Mouse (Mus musculus): Measurements from ENCODE around the gene Tnpo1.
"Not testable (repeated sequence)": the region's sequence is repeated elsewhere in the genome, so short reads cannot be mapped to it uniquely, and the experiment has no call there.

Tnpo1 gene

DNA sequence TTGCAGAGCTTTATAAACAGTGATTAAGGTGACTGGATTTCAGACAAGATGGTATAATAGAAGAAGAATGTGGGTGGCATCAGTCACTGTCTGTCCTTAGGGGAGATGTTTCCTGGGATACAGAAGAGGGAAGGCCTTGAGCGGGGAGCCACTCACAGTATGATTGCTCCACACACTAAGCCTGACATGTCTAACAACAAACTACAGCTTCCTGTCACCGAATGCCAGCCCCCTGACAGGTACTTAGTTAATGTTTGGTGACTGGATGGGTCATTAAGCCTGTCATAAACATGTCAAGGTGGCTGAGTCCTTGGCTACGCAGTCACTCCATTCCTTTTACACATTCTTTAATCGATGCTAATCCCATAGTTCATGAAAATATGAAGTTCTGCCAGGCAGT is 108.0 kb downstream of the Tnpo1 start:
- DNase-seq (ENCODE audit: low spot score in 2 of 2) = no peak

DNA sequence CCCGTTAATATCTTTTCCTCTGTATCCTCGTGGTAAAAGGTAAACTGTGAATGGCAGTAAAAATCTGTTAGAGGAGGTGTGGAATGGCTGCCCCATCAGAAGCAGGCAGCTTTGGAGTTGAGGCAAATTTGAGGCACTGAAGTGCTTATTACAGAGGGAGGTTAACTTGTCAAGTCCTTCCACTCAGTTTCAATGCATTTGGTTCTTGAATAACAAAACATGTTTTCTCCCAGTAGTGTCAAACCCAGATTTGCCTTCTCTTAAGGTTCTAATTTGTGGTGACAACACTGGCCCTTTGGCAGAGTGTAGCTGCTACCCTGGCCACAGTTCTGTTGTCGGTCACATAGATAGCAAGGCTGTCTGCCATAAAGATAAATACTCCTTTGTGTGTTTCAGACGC is 108.4 kb downstream of the Tnpo1 start:
- no peak for DNase-seq (ENCODE audit: low spot score in 2 of 2)

DNA sequence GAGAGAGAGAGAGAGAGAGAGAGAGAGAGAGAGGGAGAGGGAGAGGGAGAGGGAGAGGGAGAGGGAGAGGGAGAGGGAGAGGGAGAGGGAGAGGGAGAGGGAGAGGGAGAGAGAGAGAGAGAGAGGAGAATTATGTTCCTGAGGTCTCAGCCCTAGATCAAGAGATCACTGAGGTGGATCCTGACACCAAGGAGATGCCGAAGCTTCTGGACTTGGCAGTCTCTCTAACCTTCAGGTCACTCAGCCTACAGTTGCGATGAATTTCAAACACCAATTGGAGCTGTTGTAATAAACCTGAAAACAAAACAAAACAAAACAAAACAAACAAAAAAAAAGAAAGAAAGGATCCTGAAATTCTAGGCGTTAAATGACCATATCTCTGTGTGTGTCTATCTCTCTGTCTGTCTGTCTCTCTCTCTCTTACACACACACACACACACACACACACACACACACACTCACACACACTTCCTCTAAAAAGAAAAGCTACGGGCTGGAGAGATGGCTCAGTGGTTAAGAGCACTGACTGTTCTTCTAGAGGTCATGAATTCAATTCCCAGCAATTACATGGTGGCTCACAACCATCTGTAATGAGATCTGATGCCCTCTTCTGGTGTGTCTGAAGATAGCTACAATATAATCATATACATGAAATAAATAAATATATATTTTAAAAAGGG is 109.1 kb downstream of the Tnpo1 start:
- not testable (repeated sequence) for DNase-seq (ENCODE audit: low spot score in 2 of 2)

DNA sequence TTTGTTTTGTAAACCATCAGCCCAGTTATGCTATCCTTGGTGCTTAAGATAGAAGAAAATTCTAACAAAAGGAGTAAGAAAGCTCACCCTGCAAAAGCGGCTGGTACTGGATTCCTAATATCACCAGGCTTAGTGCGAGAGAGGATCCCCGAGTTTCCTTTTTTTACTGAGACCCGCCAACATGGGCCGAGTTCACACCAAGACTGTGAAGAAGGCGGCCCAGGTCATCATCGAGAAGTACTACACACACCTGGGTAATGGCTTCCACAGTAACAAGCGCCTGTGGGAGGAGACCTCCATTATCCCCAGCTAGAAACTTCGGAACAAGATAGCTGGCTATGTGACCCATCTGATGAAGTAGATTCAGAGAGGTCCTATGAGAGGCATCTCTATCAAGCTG is 109.6 kb downstream of the Tnpo1 start:
- no peak for DNase-seq (ENCODE audit: low spot score in 2 of 2)

- peak; percentile 94 to 97 for DNase-seq (ENCODE audit: low spot score in 2 of 2)
These were observed 110.9 kb downstream of the Tnpo1 start, which contains the start of gene Fcho2 for GRCm38 (mm10) chr13:98815147-98815785. TSS of gene Fcho2 (minus strand) at chr13:98815449.

- DNase-seq (ENCODE audit: low spot score in 2 of 2) = peak; percentile 40 to 67
These were observed 111.7 kb downstream of the Tnpo1 start for GRCm38 (mm10) chr13:98814275-98815040.

DNA sequence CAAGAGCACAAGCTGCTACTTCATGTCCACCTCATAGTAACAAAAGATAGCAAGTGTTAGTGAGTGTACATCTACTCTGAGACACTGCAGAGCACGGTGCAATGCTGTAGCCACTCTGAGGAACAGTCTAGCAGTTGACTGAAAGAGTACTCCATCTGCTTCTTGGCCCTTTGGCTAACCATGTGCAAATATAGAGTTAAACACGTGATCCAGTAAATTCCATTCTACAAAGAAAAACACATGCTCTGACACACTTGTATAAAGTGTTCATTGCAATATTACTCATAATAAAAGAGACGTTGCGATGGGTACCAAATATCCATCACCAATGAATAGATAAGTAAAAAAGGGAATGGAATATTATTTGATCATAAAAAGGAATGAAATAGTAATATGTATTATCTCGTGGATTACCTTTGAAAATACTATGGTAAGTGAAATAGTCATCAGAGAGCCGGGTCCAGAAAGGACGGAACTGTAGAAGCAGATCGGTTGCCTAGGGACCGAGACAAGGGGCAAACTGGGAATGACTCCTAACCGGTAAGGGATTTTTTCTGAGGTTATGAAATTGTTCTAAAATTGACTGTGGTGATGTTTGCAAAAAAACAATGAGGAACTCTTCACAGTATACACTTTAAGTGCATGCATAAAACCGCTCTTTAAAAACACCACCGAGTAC is 112.4 kb downstream of the Tnpo1 start:
- DNase-seq (ENCODE audit: low spot score in 2 of 2) = no peak

DNA sequence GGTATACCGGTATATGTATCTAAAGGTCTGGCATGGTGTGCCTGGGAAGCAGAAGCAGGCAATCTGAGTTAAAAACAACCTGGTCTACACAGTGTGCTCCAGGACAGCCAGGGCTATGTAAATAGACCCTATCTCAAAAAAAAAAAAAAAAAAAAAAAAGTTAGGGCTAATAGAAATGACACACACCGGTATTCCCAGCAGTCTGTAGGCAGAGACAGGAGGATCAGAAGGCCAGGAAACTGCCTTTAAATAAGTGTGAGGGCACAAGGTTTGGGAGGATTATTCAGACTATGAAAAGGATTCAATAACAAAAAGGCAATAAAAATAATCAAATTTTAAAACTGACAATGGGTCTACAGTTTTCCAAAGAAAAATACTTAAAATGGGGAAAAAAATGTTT is 113.0 kb downstream of the Tnpo1 start:
- DNase-seq (ENCODE audit: low spot score in 2 of 2) = no peak

DNA sequence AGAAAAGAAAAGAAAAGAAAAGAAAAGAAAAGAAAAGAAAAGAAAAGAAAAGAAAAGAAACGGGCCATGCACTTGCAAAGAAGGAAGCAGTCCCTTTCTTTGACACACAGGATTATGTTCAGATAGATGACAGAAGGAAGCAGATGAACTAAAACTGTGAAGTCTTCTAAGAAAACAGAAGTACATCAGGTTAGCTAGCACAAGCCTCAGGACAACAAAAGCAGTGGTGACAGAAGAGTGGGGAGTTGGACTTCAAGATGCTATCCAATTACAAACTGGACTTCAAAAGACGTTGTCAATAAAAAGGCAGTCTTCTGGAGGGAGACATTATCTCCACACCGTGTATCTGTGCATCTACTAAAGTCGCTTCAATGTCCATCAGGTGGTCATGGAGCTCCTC is 113.9 kb downstream of the Tnpo1 start:
- DNase-seq (ENCODE audit: low spot score in 2 of 2) = no peak

DNA sequence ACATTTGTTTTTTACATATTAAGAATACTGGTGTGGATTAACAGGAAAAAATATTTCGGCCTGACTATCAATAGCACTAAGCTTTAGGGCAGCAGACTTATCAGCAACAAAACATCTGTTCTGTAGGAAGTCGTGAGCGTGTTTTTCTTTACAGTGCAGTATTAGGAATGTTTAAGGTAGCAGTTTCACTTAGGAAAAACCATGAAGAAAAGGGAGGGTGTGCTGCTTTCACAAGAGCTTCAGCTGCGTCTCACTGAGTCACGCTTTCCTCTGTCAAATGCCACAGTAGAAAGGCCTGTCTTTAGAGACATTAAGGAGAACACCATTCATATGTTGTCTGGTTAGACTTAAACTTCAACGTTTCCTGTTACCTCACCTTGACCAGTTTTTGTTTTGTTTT is 116.0 kb downstream of the Tnpo1 start:
- DNase-seq (ENCODE audit: low spot score in 2 of 2) = no peak

DNA sequence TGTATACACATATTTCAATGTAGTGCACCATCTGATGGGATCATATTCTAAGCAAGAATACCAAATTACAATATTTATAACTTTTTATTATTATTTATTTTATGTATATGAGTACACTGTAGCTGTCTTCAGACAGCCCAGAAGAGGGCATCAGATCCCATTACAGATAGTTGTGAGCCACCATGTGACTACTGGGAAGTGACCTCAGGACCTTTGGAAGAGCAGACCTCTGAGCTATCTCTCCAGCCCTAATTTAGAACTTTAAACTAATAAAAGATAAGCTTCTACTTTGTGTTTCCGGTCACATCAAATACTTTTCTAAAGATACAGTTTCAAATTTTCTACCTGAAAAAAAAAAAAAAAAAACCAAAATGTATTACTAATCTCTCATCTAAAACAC is 117.1 kb downstream of the Tnpo1 start:
- no peak for DNase-seq (ENCODE audit: low spot score in 2 of 2)

DNA sequence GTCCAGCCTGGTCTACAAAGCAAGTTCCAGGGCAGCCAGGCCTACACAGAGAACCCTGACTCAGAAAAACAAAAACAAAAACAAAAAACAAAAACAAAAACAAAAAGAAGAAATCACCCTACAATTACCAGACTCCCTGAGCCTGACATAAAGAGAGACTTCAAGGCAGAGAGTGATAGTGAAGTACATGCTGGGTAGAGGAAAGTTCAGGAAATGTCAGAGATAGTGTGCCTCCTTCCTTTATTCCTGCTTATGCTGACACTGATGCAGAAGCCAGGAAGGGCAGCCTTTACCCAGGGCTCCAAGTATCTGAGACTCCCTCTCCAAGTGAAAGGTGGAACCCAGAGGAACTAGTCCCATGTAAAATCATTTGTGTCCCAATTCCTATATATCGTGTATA is 121.7 kb downstream of the Tnpo1 start:
- DNase-seq (ENCODE audit: low spot score in 2 of 2) = no peak

DNA sequence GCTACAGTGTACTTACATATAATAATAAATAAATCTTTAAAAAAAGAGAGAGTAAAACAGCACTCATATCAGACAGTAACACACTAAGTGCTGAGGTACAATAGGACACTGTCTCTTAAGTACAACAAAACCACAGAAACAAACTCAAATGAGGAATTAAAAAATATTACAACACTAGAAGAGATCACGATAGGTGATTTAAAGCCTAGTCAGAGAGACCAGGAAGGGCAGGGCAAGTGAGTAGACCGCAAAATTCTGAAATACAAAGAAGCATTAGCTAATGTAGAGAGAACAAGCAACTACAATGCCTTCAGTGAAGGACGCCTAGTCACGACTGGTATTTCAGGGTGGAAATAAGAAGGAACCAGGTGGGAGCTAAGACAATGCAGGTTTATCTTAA is 122.5 kb downstream of the Tnpo1 start:
- DNase-seq (ENCODE audit: low spot score in 2 of 2) = no peak

GRCm38 (mm10) chr13:98802957-98803356 is 123.2 kb downstream of the Tnpo1 start:
- no peak for DNase-seq (ENCODE audit: low spot score in 2 of 2)

GRCm38 (mm10) chr13:98795511-98795910 is 130.7 kb downstream of the Tnpo1 start:
- DNase-seq (ENCODE audit: low spot score in 2 of 2) = no peak

DNA sequence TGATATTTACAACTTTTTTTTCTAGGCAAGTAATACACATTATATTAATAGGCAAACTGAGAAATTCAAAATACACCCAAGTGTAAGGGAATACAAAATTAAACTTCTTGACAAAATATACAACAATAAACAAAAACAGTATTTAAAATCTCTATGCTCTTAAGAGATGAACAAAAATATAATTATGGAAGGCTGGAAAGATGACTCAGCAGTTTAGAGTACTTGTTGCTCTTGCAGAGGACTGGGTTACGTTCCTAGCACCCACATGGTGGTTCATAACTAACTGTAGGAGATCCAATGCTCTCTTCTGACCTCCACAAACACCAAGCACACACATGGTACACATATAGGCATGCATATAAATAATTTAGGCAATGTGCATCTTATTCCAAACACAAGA is 133.3 kb downstream of the Tnpo1 start:
- DNase-seq (ENCODE audit: low spot score in 2 of 2) = no peak

DNA sequence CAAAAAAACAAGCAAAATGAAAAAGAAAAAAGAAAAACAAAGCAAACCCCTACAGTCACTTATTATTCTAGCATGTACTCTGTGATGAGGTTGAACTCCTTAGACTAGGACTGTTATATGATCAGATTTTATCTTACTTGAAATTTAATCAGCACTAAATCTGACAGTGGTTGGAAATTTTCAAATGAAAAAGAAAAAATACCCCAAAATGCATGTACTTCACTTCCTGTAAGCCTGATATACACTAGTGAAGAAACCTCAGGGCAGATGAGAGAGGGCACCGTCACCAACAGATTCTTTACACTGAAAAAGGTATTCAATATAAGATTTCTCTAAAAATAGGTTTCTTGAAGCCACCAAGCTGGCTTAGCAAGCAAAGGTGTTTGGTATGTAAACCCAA is 134.5 kb downstream of the Tnpo1 start:
- DNase-seq (ENCODE audit: low spot score in 2 of 2) = no peak
